Mouse (Mus musculus): Measurements from ENCODE around the gene Olfr243. TPM values are rescaled to one million over a fixed set of nuclear protein-coding genes. Genes with fewer than 3 reads are reported as not detected.
"Not testable (repeated sequence)": the region's sequence is repeated elsewhere in the genome, so short reads cannot be mapped to it uniquely, and the experiment has no call there.

Olfr243 gene
- not detected in 2 replicates for polyA plus RNA-seq (2015; fragmentation: Nextera tagmentation; extraction: Ambion mirVana)

DNA sequence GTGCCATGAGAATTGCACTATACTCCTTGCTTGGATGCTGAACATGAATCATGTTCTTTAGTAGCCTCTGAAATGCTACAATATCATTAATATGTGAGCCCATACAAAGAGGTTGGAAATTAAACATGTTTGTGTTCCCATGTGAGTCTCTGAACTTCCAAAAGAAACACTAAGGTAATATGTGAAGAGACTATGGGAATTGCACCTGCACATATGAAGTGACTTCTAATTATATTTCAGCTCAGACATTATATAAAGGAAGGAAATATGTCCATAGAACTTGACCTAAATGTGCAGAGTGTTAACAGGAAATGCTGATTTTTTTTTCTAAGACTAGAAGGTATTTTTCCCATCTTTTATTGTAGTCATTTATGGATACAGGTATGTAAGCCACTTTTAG lies at the start of gene Olfr243:
Gene Olfr243 (plus strand): TSS at position 301 of the 400 bp plus-strand sequence.
- Histone ChIP-seq H3K27ac (no peak within 1 kb of the TSS), H3K27me3 (no peaks in the 10 kb centered on the region), H3K36me3 (ENCODE audit: poor library complexity, severe bottlenecking) (no peaks in the 10 kb centered on the region), H3K9me3 (replicated peaks) (no peaks in the 10 kb centered on the region), H3K4me3 (no peak within 1 kb of the TSS), H3K4me1 (no peaks in the 10 kb centered on the region), H3K4me2 (no peak within 1 kb of the TSS), H3K9ac (no peak within 1 kb of the TSS)
- no peak for ATAC-seq

DNA sequence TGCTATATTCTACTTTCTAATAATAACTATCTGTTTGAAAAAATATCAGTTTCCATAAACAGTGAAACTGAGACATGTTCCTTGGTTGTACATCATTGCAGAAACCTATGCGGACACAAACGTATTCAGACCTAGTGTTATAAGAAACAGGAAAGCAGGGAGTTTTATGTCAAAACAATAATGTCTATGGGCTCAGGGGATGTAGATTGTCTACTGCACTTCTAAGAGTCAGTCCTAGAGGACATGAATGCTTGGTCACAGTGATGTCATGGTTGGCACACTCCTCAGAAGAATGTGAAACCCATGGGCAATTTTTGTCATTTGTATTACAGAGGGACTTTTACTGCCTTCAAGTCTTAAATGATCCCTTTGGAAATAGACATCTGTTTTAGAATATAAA lies 43.4 kb upstream of the Olfr243 start, which contains the start of gene Olfr624:
Gene Olfr624 (minus strand): TSS at position 101 of the 400 bp plus-strand sequence.
- no peak for ATAC-seq
- Histone ChIP-seq H3K9ac (no peak within 1 kb of the TSS), H3K36me3 (ENCODE audit: poor library complexity, severe bottlenecking) (no peaks in the 10 kb centered on the region), H3K4me1 (no peaks in the 10 kb centered on the region), H3K4me3 (no peak within 1 kb of the TSS), H3K27ac (no peak within 1 kb of the TSS), H3K9me3 (replicated peaks) (no peaks in the 10 kb centered on the region), H3K27me3 (no peaks in the 10 kb centered on the region), H3K4me2 (no peak within 1 kb of the TSS)
- 97% methylated on average over 2 of the region's 2 CpGs for WGBS

DNA sequence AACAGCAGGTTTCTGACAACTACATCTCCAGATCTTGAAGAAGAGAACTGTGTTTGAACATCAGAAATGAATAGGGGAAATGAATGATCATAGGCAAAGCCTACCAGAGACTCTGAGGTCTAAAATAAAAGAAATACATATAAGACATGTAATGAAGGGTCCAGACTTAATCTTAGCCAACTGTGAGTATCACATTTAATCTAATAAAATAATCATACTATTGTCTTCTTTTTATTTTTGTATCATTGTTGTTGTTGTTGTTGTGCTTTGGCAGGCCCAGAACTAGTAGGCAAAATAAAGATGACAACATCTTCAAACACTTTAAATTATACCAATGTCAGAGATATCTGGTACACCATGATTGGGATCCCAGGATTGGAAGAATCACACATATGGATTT lies 32.1 kb upstream of the Olfr243 start, which contains the start of gene Olfr625-ps1:
Gene Olfr625-ps1 (plus strand): TSS at position 301 of the 400 bp plus-strand sequence.
- Histone ChIP-seq H3K9me3 (replicated peaks) (no peaks in the 10 kb centered on the region), H3K4me1 (no peaks in the 10 kb centered on the region), H3K27me3 (no peaks in the 10 kb centered on the region), H3K36me3 (ENCODE audit: poor library complexity, severe bottlenecking) (no peaks in the 10 kb centered on the region), H3K4me2 (no peak within 1 kb of the TSS), H3K9ac (no peak within 1 kb of the TSS), H3K27ac (no peak within 1 kb of the TSS), H3K4me3 (no peak within 1 kb of the TSS)
- ATAC-seq: no peak

DNA sequence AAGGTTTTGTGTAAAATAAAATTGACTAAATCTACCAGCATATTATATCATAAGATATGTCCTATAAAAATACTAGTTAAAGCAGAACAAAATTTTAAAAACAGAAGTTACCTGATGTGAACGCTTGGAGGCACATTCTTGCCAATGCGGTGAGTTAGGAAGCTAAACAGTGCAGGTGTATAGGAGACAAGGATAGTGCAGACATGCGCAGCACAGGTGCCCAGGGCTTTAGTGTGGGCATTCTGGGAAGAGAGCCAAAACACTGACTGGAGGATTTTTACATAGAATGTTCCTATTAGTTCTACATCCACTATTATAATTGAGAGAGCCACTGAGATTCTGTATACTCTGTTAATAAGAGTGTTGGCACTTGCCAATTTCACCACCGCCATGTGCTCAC lies 15.0 kb upstream of the Olfr243 start:
- Histone ChIP-seq H3K27ac (no peak overlapping the region), H3K9me3 (replicated peaks) (no peaks in the 10 kb centered on the region), H3K36me3 (ENCODE audit: poor library complexity, severe bottlenecking) (no peaks in the 10 kb centered on the region), H3K4me3 (no peak overlapping the region), H3K27me3 (no peaks in the 10 kb centered on the region), H3K9ac (no peak overlapping the region), H3K4me2 (no peak overlapping the region), H3K4me1 (no peaks in the 10 kb centered on the region)
- no peak for ATAC-seq
- WGBS: 86% methylated on average over 4 of the region's 4 CpGs

DNA sequence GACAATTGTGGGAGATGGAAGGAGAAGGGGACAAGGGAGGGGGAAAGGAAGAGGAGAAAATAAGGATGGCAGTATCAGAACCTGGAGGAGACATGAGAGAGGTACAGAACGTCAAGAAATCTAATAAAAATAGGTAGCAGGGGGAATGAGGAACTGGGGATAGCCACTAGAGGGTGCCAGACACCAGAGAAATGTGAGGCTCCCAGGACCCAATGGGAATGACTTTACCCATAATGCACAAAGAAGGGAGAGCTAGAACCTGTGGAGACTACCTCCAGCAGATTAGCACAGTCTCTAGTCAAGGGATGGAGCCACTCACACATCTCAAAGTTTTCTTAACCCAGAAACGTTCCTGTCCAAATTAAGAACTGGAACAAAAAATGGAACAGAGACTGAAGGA lies 2.4 kb upstream of the Olfr243 start:
- H3K27ac ChIP-seq: no peak overlapping the region
- H3K4me1 ChIP-seq: no peaks in the 10 kb centered on the region
- no peaks in the 10 kb centered on the region for H3K27me3 ChIP-seq
- no peak overlapping the region for H3K4me2 ChIP-seq
- 38% methylated on average over 2 of the region's 2 CpGs for WGBS
- no peaks in the 10 kb centered on the region for H3K9me3 ChIP-seq (replicated peaks)
- no peak overlapping the region for H3K4me3 ChIP-seq
- H3K36me3 ChIP-seq (ENCODE audit: poor library complexity, severe bottlenecking): no peaks in the 10 kb centered on the region
- ATAC-seq: no peak
- no peak overlapping the region for H3K9ac ChIP-seq

DNA sequence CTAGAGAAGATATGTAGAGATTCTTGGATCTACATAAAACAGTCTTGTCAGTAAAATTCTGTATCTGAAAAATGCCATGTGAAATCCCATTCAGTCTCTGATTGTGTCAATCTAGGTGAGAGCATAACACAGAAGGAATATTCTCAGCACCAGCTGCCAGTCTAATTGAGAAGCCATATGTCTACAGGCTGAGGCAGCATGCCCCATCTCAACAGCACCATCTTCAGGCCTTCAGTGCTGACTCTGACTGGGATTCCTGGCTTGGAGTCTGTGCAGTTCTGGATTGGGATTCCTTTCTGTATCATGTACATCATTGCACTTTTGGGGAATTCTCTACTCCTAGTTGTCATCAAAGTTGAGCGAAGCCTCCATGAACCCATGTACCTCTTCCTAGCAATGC lies 1.9 kb downstream of the Olfr243 start:
- H3K27ac ChIP-seq; H3K36me3 ChIP-seq (ENCODE audit: poor library complexity, severe bottlenecking); H3K4me3 ChIP-seq; H3K4me1 ChIP-seq; ATAC-seq; H3K27me3 ChIP-seq; H3K9me3 ChIP-seq (replicated peaks); H3K4me2 ChIP-seq; H3K9ac ChIP-seq: not testable (repeated sequence)
- WGBS: 100% methylated on average over 1 of the region's 1 CpGs

DNA sequence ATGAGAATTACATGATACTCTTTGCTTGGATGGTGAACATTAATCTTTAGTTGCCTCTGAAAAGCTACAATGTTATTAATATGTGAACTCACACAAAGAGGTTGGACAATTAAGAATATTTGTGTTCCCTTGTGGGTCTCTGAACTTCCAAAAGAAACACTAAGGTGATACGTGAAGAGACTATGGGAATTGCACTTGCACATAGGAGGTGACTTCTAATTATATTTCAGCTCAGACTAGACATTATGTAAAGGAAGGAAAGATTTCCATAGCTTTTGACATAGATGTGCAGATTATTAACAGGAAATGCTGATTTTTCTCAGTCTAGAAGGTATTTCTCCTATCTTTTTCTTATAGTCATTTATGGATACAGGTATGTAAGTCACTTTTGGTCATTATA lies 15.6 kb downstream of the Olfr243 start, which contains the start of gene Olfr628:
Gene Olfr628 (plus strand): TSS at position 301 of the 400 bp plus-strand sequence.
- Histone ChIP-seq H3K27me3 (no peaks in the 10 kb centered on the region), H3K4me2 (no peak within 1 kb of the TSS), H3K9me3 (replicated peaks) (no peaks in the 10 kb centered on the region), H3K4me1 (no peaks in the 10 kb centered on the region), H3K4me3 (no peak within 1 kb of the TSS), H3K36me3 (ENCODE audit: poor library complexity, severe bottlenecking) (no peaks in the 10 kb centered on the region), H3K27ac (no peak within 1 kb of the TSS), H3K9ac (no peak within 1 kb of the TSS)
- ATAC-seq: no peak
- WGBS: 85% methylated on average over 1 of the region's 1 CpGs

DNA sequence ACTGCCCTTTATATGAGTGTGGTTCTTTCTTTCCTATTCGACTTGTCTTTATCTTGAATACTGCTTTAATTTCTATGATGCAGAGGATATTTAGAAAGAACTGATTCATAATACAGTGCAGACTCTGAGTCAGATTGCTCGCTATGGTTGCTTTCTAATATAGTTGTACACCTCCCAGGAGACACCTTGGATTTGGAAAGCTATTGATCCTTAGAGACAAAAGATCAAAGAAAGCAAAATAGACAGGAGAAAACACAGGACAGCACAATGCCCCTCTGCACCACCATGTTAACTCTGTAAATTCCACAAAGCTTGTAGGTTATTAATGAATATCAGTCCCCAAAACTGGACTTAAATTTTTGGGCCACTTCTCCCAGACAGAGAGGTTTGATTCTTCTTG lies 30.4 kb downstream of the Olfr243 start, which contains the start of gene Olfr629:
Gene Olfr629 (minus strand): TSS at position 101 of the 400 bp plus-strand sequence.
- H3K27ac ChIP-seq: no peak within 1 kb of the TSS
- WGBS: 79% methylated on average over 2 of the region's 2 CpGs
- H3K4me3 ChIP-seq: no peak within 1 kb of the TSS
- H3K4me1 ChIP-seq: no peaks in the 10 kb centered on the region
- no peaks in the 10 kb centered on the region for H3K36me3 ChIP-seq (ENCODE audit: poor library complexity, severe bottlenecking)
- H3K9ac ChIP-seq: no peak within 1 kb of the TSS
- H3K4me2 ChIP-seq: no peak within 1 kb of the TSS
- H3K9me3 ChIP-seq (replicated peaks): 0 out of 2 replicates have a peak, but pooled peaks cover 6% of the 10 kb centered on the region
- H3K27me3 ChIP-seq: no peaks in the 10 kb centered on the region
- ATAC-seq: no peak

DNA sequence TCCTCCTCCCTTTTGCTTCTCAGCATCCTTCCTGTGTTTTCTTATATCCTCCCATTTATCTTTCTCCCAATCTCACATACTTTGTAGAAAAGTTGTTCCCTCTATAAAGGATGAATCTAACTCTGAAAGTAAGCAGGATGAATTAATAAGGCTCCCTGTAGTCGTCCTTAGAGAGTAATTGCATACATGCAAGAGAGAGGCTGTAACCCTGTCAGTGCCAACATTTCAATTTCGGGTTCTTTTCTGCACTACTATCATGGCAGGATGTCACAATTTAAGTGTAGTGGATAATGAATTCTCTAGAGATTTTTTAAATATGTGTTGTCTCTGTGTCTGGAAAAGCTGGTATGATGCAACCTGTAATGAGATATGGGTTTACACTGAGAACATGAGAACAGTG lies 42.8 kb downstream of the Olfr243 start, which contains the start of gene Olfr630:
Gene Olfr630 (minus strand): TSS at position 101 of the 400 bp plus-strand sequence.
- H3K4me3 ChIP-seq: no peak within 1 kb of the TSS
- H3K4me2 ChIP-seq: no peak within 1 kb of the TSS
- no peaks in the 10 kb centered on the region for H3K36me3 ChIP-seq (ENCODE audit: poor library complexity, severe bottlenecking)
- WGBS: 36% methylated on average over 2 of the region's 2 CpGs
- ATAC-seq: no peak
- H3K9me3 ChIP-seq (replicated peaks): no peaks in the 10 kb centered on the region
- H3K27ac ChIP-seq: no peak within 1 kb of the TSS
- no peaks in the 10 kb centered on the region for H3K4me1 ChIP-seq
- H3K9ac ChIP-seq: no peak within 1 kb of the TSS
- no peaks in the 10 kb centered on the region for H3K27me3 ChIP-seq

DNA sequence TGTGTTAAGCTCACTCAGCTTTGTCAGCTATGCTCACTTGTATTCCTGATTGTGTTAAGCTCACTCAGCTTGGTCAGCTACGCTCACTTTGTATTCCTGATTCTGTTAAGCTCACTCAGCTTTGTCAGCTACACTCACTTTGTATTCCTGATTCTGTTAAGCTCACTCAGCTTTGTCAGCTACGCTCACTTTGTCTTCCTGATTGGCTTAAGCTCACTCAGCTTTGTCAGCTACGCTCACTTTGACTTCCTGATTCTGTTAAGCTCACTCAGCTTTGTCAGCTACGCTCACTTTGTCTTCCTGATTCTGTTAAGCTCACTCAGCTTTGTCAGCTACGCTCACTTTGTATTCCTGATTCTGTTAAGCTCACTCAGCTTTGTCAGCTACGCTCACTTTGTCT lies 47.7 kb downstream of the Olfr243 start:
- not testable (repeated sequence) for H3K4me3 ChIP-seq; H3K9me3 ChIP-seq (replicated peaks); H3K36me3 ChIP-seq (ENCODE audit: poor library complexity, severe bottlenecking); H3K9ac ChIP-seq; H3K4me2 ChIP-seq; H3K27me3 ChIP-seq; H3K4me1 ChIP-seq; H3K27ac ChIP-seq; ATAC-seq
- 93% methylated on average over 6 of the region's 6 CpGs for WGBS

DNA sequence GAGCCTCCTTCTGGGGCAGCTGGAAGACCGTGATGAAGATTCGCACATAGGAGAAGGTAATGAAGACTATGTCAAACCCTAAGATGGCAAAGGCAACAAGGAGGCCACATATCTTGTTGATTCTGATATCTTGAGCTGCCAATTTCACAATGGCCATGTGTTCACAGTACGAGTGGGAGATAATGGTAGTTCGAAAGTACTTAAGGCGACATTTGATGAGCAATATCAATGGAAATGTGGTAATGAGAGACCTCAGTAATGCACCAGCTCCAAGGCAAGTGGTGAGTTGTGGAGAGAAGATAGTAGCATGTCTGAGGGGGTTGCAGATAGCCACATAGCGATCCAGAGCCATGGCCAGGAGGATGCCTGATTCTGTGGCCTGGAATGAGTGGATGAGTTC lies 53.2 kb downstream of the Olfr243 start:
- H3K4me2 ChIP-seq; H3K9me3 ChIP-seq (replicated peaks); H3K27ac ChIP-seq; H3K36me3 ChIP-seq (ENCODE audit: poor library complexity, severe bottlenecking); H3K9ac ChIP-seq; ATAC-seq; H3K4me3 ChIP-seq; H3K27me3 ChIP-seq; H3K4me1 ChIP-seq: not testable (repeated sequence)
- WGBS: 94% methylated on average over 6 of the region's 6 CpGs

Measured in forebrain, embryonic 13.5 days (tissue).